Mouse (Mus musculus) spleen, adult 12 weeks (tissue): ENCODE measurements around the gene Csnk1g2.

Experiments
- DNase-seq: peaks from one replicate; pipeline ENCODE4 v3.0.0; 2022; ENCODE audit warnings: low spot score

Gene Csnk1g2

GRCm38 (mm10) chr10:80622661-80623456 lies at the start of gene Csnk1g2:
Csnk1g2 (plus strand) TSS chr10:80622838.
- no peak for DNase-seq

GRCm38 (mm10) chr10:80573944-80574343 lies 48.7 kb upstream of the Csnk1g2 start:
- no peak for DNase-seq

- no peak for DNase-seq
These were observed 47.7 kb upstream of the Csnk1g2 start for GRCm38 (mm10) chr10:80574896-80575295.

GRCm38 (mm10) chr10:80575925-80576324 lies 46.7 kb upstream of the Csnk1g2 start:
- no peak for DNase-seq

- DNase-seq: peak; percentile 66
These were observed 46.1 kb upstream of the Csnk1g2 start for GRCm38 (mm10) chr10:80576351-80577194.

- DNase-seq: peak; percentile 100
These were observed 45.2 kb upstream of the Csnk1g2 start, which contains the start of gene Klf16 for GRCm38 (mm10) chr10:80577195-80578130. Klf16 (minus strand) TSS chr10:80577321.

GRCm38 (mm10) chr10:80578131-80578750 lies 44.4 kb upstream of the Csnk1g2 start:
- peak; percentile 85 for DNase-seq

- peak; percentile 75 for DNase-seq
These were observed 43.7 kb upstream of the Csnk1g2 start for GRCm38 (mm10) chr10:80578911-80579310.

GRCm38 (mm10) chr10:80583047-80583446 lies 39.6 kb upstream of the Csnk1g2 start:
- DNase-seq: no peak

- no peak for DNase-seq
These were observed 38.6 kb upstream of the Csnk1g2 start for GRCm38 (mm10) chr10:80584045-80584488.

GRCm38 (mm10) chr10:80584642-80585552 lies 37.7 kb upstream of the Csnk1g2 start:
- DNase-seq: no peak

- DNase-seq: no peak
These were observed 37.1 kb upstream of the Csnk1g2 start for GRCm38 (mm10) chr10:80585581-80585980.

- DNase-seq: no peak
These were observed 36.0 kb upstream of the Csnk1g2 start for GRCm38 (mm10) chr10:80586407-80587304.

- DNase-seq: no peak
These were observed 35.4 kb upstream of the Csnk1g2 start for GRCm38 (mm10) chr10:80587305-80587657.

- no peak for DNase-seq
These were observed 33.3 kb upstream of the Csnk1g2 start for GRCm38 (mm10) chr10:80589127-80589878.

GRCm38 (mm10) chr10:80589879-80590854 lies 32.5 kb upstream of the Csnk1g2 start, which contains the start of gene Abhd17a:
Abhd17a (minus strand) TSS chr10:80590341.
- peak; percentile 89 for DNase-seq

GRCm38 (mm10) chr10:80596318-80596717 lies 26.3 kb upstream of the Csnk1g2 start:
- DNase-seq: no peak
